Mouse (Mus musculus) heart, embryonic 10.5 days (tissue): Measurements from ENCODE around the gene Rnf227. TPM values are rescaled to one million over a fixed set of nuclear protein-coding genes. Genes with fewer than 3 reads are reported as not detected.

Experiments used
- DNase-seq: peaks from one replicate; pipeline ENCODE4 v3.0.0-alpha.2; 2017; ENCODE audit warnings: low spot score
- H3K27ac ChIP-seq: fragments of 300-500 bp; sonication (generic); 2 replicates; pipeline ENCODE4 v1.5.1; 2016; ENCODE audit warnings: mild to moderate bottlenecking
- H3K27me3 ChIP-seq: fragments of 300-500 bp; sonication (generic); 2 replicates; pipeline ENCODE4 v1.6.1; 2016; ENCODE audit warnings: mild to moderate bottlenecking; ENCODE audit not compliant: poor library complexity, insufficient read depth, severe bottlenecking
- H3K36me3 ChIP-seq: fragments of 300-500 bp; sonication (generic); 2 replicates; pipeline ENCODE4 v1.6.1; 2016; ENCODE audit warnings: mild to moderate bottlenecking, moderate library complexity
- H3K4me1 ChIP-seq: fragments of 300-500 bp; sonication (generic); 2 replicates; pipeline ENCODE4 v1.6.1; 2016; ENCODE audit warnings: mild to moderate bottlenecking
- H3K4me3 ChIP-seq: fragments of 300-500 bp; sonication (generic); 2 replicates; pipeline ENCODE4 v1.5.1; 2016; ENCODE audit warnings: mild to moderate bottlenecking, moderate library complexity
- H3K9me3 ChIP-seq: fragments of 300-500 bp; sonication (generic); 2 replicates; pipeline ENCODE4 v1.6.1; 2016; ENCODE audit warnings: mild to moderate bottlenecking, moderate library complexity
- WGBS: fragments of 180-500 bp; shearing (Covaris S2); methylation state at CpG from one replicate; pipeline ENCODE4 v1.1.7; 2016; 5-methylcytosine and 5-hydroxymethylcytosine counted together
- polyA plus RNA-seq: library from polyadenylated mRNA; unstranded; fragments of >200 nt; fragmentation: Nextera tagmentation; extraction: Ambion mirVana; gene quantifications from 2 replicates; pipeline ENCODE4 v1.2.1, GENCODE M21; 2016

Rnf227 gene
- polyA plus RNA-seq, 1 experiment from 2014 or later: 9.8 TPM

- Histone ChIP-seq H3K9me3 (no peaks in the 10 kb centered on the region), H3K36me3 (no peaks in the 10 kb centered on the region), H3K27ac (no peak overlapping the region), H3K4me1 (peaks cover 25% of the 10 kb centered on the region), H3K4me3 (no peak overlapping the region), H3K27me3 (peaks cover 30% of the 10 kb centered on the region)
- 68% methylated on average over 4 of the region's 4 CpGs for WGBS
- no peak for DNase-seq
Observed at GRCm38 (mm10) chr11:69334796-69335195, 5.5 kb upstream of the Rnf227 start.

- Histone ChIP-seq H3K27ac (no peak overlapping the region), H3K36me3 (peaks cover 87% of the 10 kb centered on the region), H3K4me3 (no peak overlapping the region), H3K9me3 (no peaks in the 10 kb centered on the region), H3K4me1 (no peaks in the 10 kb centered on the region), H3K27me3 (no peaks in the 10 kb centered on the region)
- 81% methylated on average over 26 of the region's 26 CpGs for WGBS
- no peak for DNase-seq
Observed at GRCm38 (mm10) chr11:69346441-69346840, 6.2 kb downstream of the Rnf227 start.

- no peak overlapping the region for H3K27ac ChIP-seq
- H3K4me1 ChIP-seq: no peaks in the 10 kb centered on the region
- peaks cover 99% of the 10 kb centered on the region for H3K36me3 ChIP-seq
- H3K4me3 ChIP-seq: no peak overlapping the region
- no peaks in the 10 kb centered on the region for H3K9me3 ChIP-seq
- H3K27me3 ChIP-seq: no peaks in the 10 kb centered on the region
- no peak for DNase-seq
- 84% methylated on average over 5 of the region's 5 CpGs for WGBS
Observed at GRCm38 (mm10) chr11:69356544-69356943, 16.3 kb downstream of the Rnf227 start.

DNA sequence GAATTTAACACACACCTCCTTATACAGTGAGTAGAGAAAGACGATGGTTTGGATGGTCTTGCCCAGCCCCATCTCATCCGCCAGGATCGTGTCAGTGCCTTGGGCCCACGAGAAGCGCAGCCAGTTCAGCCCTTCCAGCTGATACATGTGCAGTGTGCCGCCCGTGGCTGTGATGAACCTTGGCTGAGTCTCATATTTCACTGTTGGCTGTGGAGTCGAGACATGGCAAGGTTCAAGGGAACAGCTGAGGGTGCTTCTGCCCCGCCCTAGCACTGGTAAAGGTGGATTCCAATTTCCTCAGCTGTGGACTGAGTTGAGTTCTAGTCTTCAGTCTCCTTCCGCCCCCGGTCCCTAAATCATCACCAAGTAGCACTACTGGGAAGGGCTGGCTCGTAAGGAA is 17.4 kb downstream of the Rnf227 start:
- no peak for DNase-seq
- Histone ChIP-seq H3K27me3 (no peaks in the 10 kb centered on the region), H3K4me3 (no peak overlapping the region), H3K36me3 (peaks cover 98% of the 10 kb centered on the region), H3K27ac (no peak overlapping the region), H3K4me1 (0 out of 2 replicates have a peak, but pooled peaks cover under 1% of the 10 kb centered on the region), H3K9me3 (no peaks in the 10 kb centered on the region)
- WGBS: 88% methylated on average over 12 of the region's 12 CpGs

GRCm38 (mm10) chr11:69362021-69362420 is 21.8 kb downstream of the Rnf227 start:
- Histone ChIP-seq H3K27ac (no peak overlapping the region), H3K36me3 (peaks cover 69% of the 10 kb centered on the region), H3K27me3 (no peaks in the 10 kb centered on the region), H3K4me3 (no peak overlapping the region), H3K9me3 (no peaks in the 10 kb centered on the region), H3K4me1 (peaks cover 25% of the 10 kb centered on the region)
- DNase-seq: no peak
- WGBS: 79% methylated on average over 7 of the region's 7 CpGs

- Histone ChIP-seq H3K36me3 (peaks cover 64% of the 10 kb centered on the region), H3K27ac (no peak overlapping the region), H3K27me3 (no peaks in the 10 kb centered on the region), H3K4me1 (peaks cover 30% of the 10 kb centered on the region), H3K9me3 (no peaks in the 10 kb centered on the region), H3K4me3 (no peak overlapping the region)
- no peak for DNase-seq
- 73% methylated on average over 2 of the region's 2 CpGs for WGBS
Observed at GRCm38 (mm10) chr11:69362479-69362878, 22.2 kb downstream of the Rnf227 start.

GRCm38 (mm10) chr11:69364376-69364775 is 24.1 kb downstream of the Rnf227 start:
- 0 out of 2 replicates have a peak overlapping the region, but pooled peaks have one; percentile 99 for H3K4me3 ChIP-seq
- no peaks in the 10 kb centered on the region for H3K27me3 ChIP-seq
- WGBS: 59% methylated on average over 8 of the region's 8 CpGs
- no peaks in the 10 kb centered on the region for H3K9me3 ChIP-seq
- peaks cover 45% of the 10 kb centered on the region for H3K36me3 ChIP-seq
- peaks cover 41% of the 10 kb centered on the region for H3K4me1 ChIP-seq
- no peak for DNase-seq
- H3K27ac ChIP-seq: peak overlapping the region; percentile 36; the same call in 1 of the 2 replicates

- Histone ChIP-seq H3K4me3 (peak overlapping the region; percentile 99), H3K27me3 (no peaks in the 10 kb centered on the region), H3K27ac (peak overlapping the region; percentile 100), H3K4me1 (peaks cover 41% of the 10 kb centered on the region), H3K9me3 (no peaks in the 10 kb centered on the region), H3K36me3 (peaks cover 40% of the 10 kb centered on the region)
- WGBS: 5% methylated on average over 6 of the region's 6 CpGs
- no peak for DNase-seq
Observed at GRCm38 (mm10) chr11:69364910-69365309, 24.6 kb downstream of the Rnf227 start.

DNA sequence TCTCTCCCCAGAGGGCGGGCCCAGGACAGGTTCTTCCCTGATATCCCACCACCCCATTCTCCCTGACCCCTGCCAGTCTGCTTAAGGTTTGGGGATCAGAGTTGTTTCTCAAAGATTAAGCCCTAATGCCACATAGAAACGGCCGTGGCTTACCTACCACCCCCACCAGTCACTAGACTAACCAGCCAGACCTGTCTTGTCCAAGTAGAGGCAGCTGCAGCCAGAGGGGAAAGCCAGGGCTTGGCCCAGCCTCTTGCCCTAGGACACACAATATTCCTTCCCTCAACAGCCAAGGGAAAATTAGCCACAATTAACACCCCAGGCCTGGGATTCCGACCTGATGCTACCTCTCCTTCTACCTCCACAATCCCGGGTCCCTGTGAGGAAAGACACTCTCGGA is 25.5 kb downstream of the Rnf227 start:
- no peaks in the 10 kb centered on the region for H3K27me3 ChIP-seq
- no peaks in the 10 kb centered on the region for H3K9me3 ChIP-seq
- peak overlapping the region; percentile 99 for H3K4me3 ChIP-seq
- H3K4me1 ChIP-seq: peaks cover 44% of the 10 kb centered on the region
- WGBS: 31% methylated on average over 6 of the region's 6 CpGs
- peaks cover 32% of the 10 kb centered on the region for H3K36me3 ChIP-seq
- H3K27ac ChIP-seq: peak overlapping the region; percentile 100
- no peak for DNase-seq

DNA sequence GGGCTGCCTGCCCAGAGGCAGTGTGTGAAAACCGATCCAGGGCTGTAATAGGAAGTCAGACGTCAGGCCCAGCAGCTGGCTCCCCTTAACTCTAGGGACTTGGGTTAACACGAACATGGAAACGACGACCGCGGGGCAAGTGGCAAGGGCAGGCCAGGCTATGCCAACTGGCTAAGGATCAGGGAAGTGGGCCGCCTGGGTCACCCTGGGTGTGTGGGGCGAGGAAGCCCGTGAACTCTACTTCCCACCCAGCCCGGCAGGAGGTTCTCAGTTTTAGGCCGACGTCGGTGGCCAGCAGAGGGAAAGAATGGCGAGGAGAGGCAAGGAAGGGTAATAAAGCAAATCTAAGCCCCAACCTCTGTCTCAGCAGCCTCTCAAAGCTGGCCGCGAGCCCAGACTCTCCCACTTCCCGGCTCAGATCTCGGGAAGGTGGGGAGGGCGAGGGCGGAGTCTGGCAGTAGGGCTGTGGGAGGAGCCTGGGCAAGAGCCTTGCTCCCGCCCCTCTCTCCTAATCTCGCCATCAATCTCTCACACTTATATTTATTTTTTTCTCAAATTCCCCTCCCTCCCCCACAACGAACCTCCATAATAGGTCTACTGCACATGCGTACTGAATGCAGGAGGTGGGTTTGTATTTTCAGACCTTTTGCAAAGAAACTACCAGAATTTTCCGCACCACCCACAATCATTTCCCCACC is 26.0 kb downstream of the Rnf227 start:
- Histone ChIP-seq H3K36me3 (peaks cover 26% of the 10 kb centered on the region), H3K4me3 (peak overlapping the region; percentile 99), H3K4me1 (peaks cover 49% of the 10 kb centered on the region), H3K27ac (peak overlapping the region; percentile 100), H3K9me3 (no peaks in the 10 kb centered on the region), H3K27me3 (no peaks in the 10 kb centered on the region)
- 3% methylated on average over 26 of the region's 26 CpGs for WGBS
- peak; percentile 95 for DNase-seq

DNA sequence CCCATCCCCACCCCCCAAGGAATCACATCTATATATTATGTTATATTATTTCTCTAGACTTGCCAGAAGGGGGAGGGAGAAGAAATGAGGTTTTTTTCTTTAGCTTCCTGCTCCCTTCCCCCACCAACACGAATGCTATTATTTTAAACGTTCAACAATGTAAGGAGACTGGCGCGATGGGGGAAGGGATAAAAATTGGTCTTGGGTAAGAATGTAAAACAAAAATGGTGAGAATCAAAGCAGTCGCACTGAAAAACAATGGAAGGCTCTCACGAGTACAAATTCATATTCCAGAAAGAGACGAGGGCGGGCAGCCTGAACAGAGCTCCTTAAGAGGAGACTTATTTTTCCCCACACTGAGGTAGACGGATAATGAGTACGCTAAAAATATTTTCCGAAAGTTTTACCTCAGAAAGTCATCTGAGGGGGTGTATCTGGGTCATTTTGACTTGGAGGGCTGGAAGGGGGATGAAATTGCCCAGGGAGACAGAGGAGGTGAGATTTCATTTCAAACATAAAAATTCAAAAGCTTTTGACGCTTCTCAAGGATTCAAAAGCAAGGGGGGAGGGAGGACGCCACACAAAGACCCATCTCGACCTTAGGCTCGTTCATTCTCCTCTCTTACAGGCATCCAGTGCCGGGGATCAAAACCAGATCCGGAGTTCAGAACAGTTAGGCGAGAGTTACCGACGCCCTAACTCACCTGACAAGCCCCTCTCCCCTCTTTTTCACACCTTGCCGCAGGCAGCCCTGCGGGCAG is 26.8 kb downstream of the Rnf227 start:
- Histone ChIP-seq H3K4me1 (peaks cover 57% of the 10 kb centered on the region), H3K36me3 (peaks cover 18% of the 10 kb centered on the region), H3K4me3 (peak overlapping the region; percentile 99), H3K27me3 (no peaks in the 10 kb centered on the region), H3K9me3 (no peaks in the 10 kb centered on the region), H3K27ac (peak overlapping the region; percentile 100)
- under 1% methylated on average over 22 of the region's 22 CpGs for WGBS
- DNase-seq: no peak

- peaks cover 14% of the 10 kb centered on the region for H3K36me3 ChIP-seq
- peak overlapping the region; percentile 100 for H3K27ac ChIP-seq
- H3K27me3 ChIP-seq: no peaks in the 10 kb centered on the region
- H3K4me3 ChIP-seq: peak overlapping the region; percentile 99
- DNase-seq: peak; percentile 81
- peaks cover 62% of the 10 kb centered on the region for H3K4me1 ChIP-seq
- no peaks in the 10 kb centered on the region for H3K9me3 ChIP-seq
- whole genome bisulfite sequencing: 1% methylated on average over 22 of the region's 22 CpGs
Observed at GRCm38 (mm10) chr11:69367616-69368355, 27.5 kb downstream of the Rnf227 start.
